Mouse (Mus musculus): ENCODE results near the gene Rnf169. TPM values are rescaled to one million over a fixed set of nuclear protein-coding genes. Genes with fewer than 3 reads are reported as not detected.
A peak's percentile ranks its signal among the peaks of the same experiment; 100 is the strongest.

Gene Rnf169
- 5.5 TPM in 2 replicates for polyA plus RNA-seq (2015; fragmentation: Nextera tagmentation; extraction: Ambion mirVana)

GRCm38 (mm10) chr7:99980132-99980591 is at the start of gene Rnf169:
Gene Rnf169, minus strand, starts transcription at chr7:99980448.
- WGBS: under 1% methylated on average over 53 of the region's 55 CpGs

GRCm38 (mm10) chr7:100029307-100029706 is 49.1 kb upstream of the Rnf169 start:
- Histone ChIP-seq H3K27ac (ENCODE audit: low read length) (no peak overlapping the region), H3K4me3 (replicated peaks; ENCODE audit: low read length) (no peak overlapping the region), H3K27me3 (replicated peaks; ENCODE audit: control insufficient read depth, insufficient read depth, low read length) (no peaks in the 10 kb centered on the region), H3K9me3 (ENCODE audit: control insufficient read depth, low read length) (no peaks in the 10 kb centered on the region), H3K4me2 (ENCODE audit: low read length) (no peak overlapping the region), H3K36me3 (ENCODE audit: control insufficient read depth, insufficient read depth) (no peaks in the 10 kb centered on the region), H3K9ac (replicated peaks; ENCODE audit: low read depth, low read length) (no peak overlapping the region), H3K4me1 (replicated peaks; ENCODE audit: control insufficient read depth, insufficient read depth, low read length) (no peaks in the 10 kb centered on the region)
- ATAC-seq: no peak
- WGBS: 50% methylated on average over 3 of the region's 3 CpGs

More at GRCm38 (mm10) chr7:99980132-99980591, at the start of gene Rnf169:
- Histone ChIP-seq H3K4me3 (replicated peaks; ENCODE audit: low read length) (peak within 1 kb of the TSS; percentile 99), H3K9me3 (ENCODE audit: control insufficient read depth, low read length) (no peaks in the 10 kb centered on the region), H3K36me3 (ENCODE audit: control insufficient read depth, insufficient read depth) (no peaks in the 10 kb centered on the region), H3K4me1 (replicated peaks; ENCODE audit: control insufficient read depth, insufficient read depth, low read length) (peaks cover 15% of the 10 kb centered on the region), H3K9ac (replicated peaks; ENCODE audit: low read depth, low read length) (peak within 1 kb of the TSS; percentile 96), H3K27me3 (replicated peaks; ENCODE audit: control insufficient read depth, insufficient read depth, low read length) (no peaks in the 10 kb centered on the region), H3K27ac (ENCODE audit: low read length) (peak within 1 kb of the TSS; percentile 94), H3K4me2 (ENCODE audit: low read length) (peak within 1 kb of the TSS; percentile 67)
- ATAC-seq: peak; percentile 98

- Histone ChIP-seq H3K4me1 (replicated peaks; ENCODE audit: control insufficient read depth, insufficient read depth, low read length) (no peaks in the 10 kb centered on the region), H3K27me3 (replicated peaks; ENCODE audit: control insufficient read depth, insufficient read depth, low read length) (no peaks in the 10 kb centered on the region), H3K36me3 (ENCODE audit: control insufficient read depth, insufficient read depth) (no peaks in the 10 kb centered on the region), H3K9ac (replicated peaks; ENCODE audit: low read depth, low read length) (no peak overlapping the region), H3K9me3 (ENCODE audit: control insufficient read depth, low read length) (no peaks in the 10 kb centered on the region), H3K4me3 (replicated peaks; ENCODE audit: low read length) (no peak overlapping the region), H3K27ac (ENCODE audit: low read length) (no peak overlapping the region), H3K4me2 (ENCODE audit: low read length) (no peak overlapping the region)
- ATAC-seq: no peak
- 63% methylated on average over 5 of the region's 5 CpGs for WGBS
These were observed 47.1 kb upstream of the Rnf169 start for GRCm38 (mm10) chr7:100027353-100027752.

- no peak for ATAC-seq
- 88% methylated on average over 8 of the region's 8 CpGs for WGBS
These were observed 36.8 kb upstream of the Rnf169 start for GRCm38 (mm10) chr7:100017056-100017455.

GRCm38 (mm10) chr7:100014123-100014600 is 33.9 kb upstream of the Rnf169 start:
- H3K9me3 ChIP-seq (ENCODE audit: control insufficient read depth, low read length): no peaks in the 10 kb centered on the region
- no peaks in the 10 kb centered on the region for H3K4me1 ChIP-seq (replicated peaks; ENCODE audit: control insufficient read depth, insufficient read depth, low read length)
- H3K9ac ChIP-seq (replicated peaks; ENCODE audit: low read depth, low read length): no peak overlapping the region
- no peaks in the 10 kb centered on the region for H3K36me3 ChIP-seq (ENCODE audit: control insufficient read depth, insufficient read depth)
- H3K4me2 ChIP-seq (ENCODE audit: low read length): no peak overlapping the region
- no peak overlapping the region for H3K4me3 ChIP-seq (replicated peaks; ENCODE audit: low read length)
- no peak for ATAC-seq
- WGBS: 62% methylated on average over 8 of the region's 8 CpGs
- peaks cover 8% of the 10 kb centered on the region; the same call in 1 of the 2 replicates for H3K27me3 ChIP-seq (replicated peaks; ENCODE audit: control insufficient read depth, insufficient read depth, low read length)
- H3K27ac ChIP-seq (ENCODE audit: low read length): no peak overlapping the region

More at GRCm38 (mm10) chr7:100017056-100017455, 36.8 kb upstream of the Rnf169 start:
- Histone ChIP-seq H3K27ac (ENCODE audit: low read length) (no peak overlapping the region), H3K9me3 (ENCODE audit: control insufficient read depth, low read length) (no peaks in the 10 kb centered on the region), H3K27me3 (replicated peaks; ENCODE audit: control insufficient read depth, insufficient read depth, low read length) (no peaks in the 10 kb centered on the region), H3K36me3 (ENCODE audit: control insufficient read depth, insufficient read depth) (no peaks in the 10 kb centered on the region), H3K9ac (replicated peaks; ENCODE audit: low read depth, low read length) (no peak overlapping the region), H3K4me1 (replicated peaks; ENCODE audit: control insufficient read depth, insufficient read depth, low read length) (no peaks in the 10 kb centered on the region), H3K4me2 (ENCODE audit: low read length) (no peak overlapping the region), H3K4me3 (replicated peaks; ENCODE audit: low read length) (no peak overlapping the region)

- 69% methylated on average over 6 of the region's 6 CpGs for WGBS
- Histone ChIP-seq H3K4me3 (replicated peaks; ENCODE audit: low read length) (no peak overlapping the region), H3K4me1 (replicated peaks; ENCODE audit: control insufficient read depth, insufficient read depth, low read length) (no peaks in the 10 kb centered on the region), H3K9me3 (ENCODE audit: control insufficient read depth, low read length) (no peaks in the 10 kb centered on the region), H3K36me3 (ENCODE audit: control insufficient read depth, insufficient read depth) (no peaks in the 10 kb centered on the region), H3K9ac (replicated peaks; ENCODE audit: low read depth, low read length) (no peak overlapping the region), H3K4me2 (ENCODE audit: low read length) (no peak overlapping the region), H3K27ac (ENCODE audit: low read length) (no peak overlapping the region), H3K27me3 (replicated peaks; ENCODE audit: control insufficient read depth, insufficient read depth, low read length) (peaks cover 23% of the 10 kb centered on the region)
- no peak for ATAC-seq
These were observed 32.3 kb upstream of the Rnf169 start for GRCm38 (mm10) chr7:100012515-100012914.

- 53% methylated on average over 8 of the region's 8 CpGs for WGBS
These were observed 31.8 kb upstream of the Rnf169 start for GRCm38 (mm10) chr7:100012085-100012484.

GRCm38 (mm10) chr7:100010711-100011110 is 30.5 kb upstream of the Rnf169 start:
- H3K36me3 ChIP-seq (ENCODE audit: control insufficient read depth, insufficient read depth): no peaks in the 10 kb centered on the region
- H3K27me3 ChIP-seq (replicated peaks; ENCODE audit: control insufficient read depth, insufficient read depth, low read length): peaks cover 32% of the 10 kb centered on the region
- H3K4me1 ChIP-seq (replicated peaks; ENCODE audit: control insufficient read depth, insufficient read depth, low read length): 0 out of 2 replicates have a peak, but pooled peaks cover 3% of the 10 kb centered on the region
- H3K4me3 ChIP-seq (replicated peaks; ENCODE audit: low read length): no peak overlapping the region
- ATAC-seq: no peak
- no peak overlapping the region for H3K9ac ChIP-seq (replicated peaks; ENCODE audit: low read depth, low read length)
- 73% methylated on average over 5 of the region's 5 CpGs for WGBS
- H3K4me2 ChIP-seq (ENCODE audit: low read length): no peak overlapping the region
- no peaks in the 10 kb centered on the region for H3K9me3 ChIP-seq (ENCODE audit: control insufficient read depth, low read length)
- no peak overlapping the region for H3K27ac ChIP-seq (ENCODE audit: low read length)

More at GRCm38 (mm10) chr7:100012085-100012484, 31.8 kb upstream of the Rnf169 start:
- peak; percentile 40; the same call in 1 of the 2 replicates for ATAC-seq
- no peak overlapping the region for H3K27ac ChIP-seq (ENCODE audit: low read length)
- no peaks in the 10 kb centered on the region for H3K36me3 ChIP-seq (ENCODE audit: control insufficient read depth, insufficient read depth)
- no peak overlapping the region for H3K9ac ChIP-seq (replicated peaks; ENCODE audit: low read depth, low read length)
- H3K9me3 ChIP-seq (ENCODE audit: control insufficient read depth, low read length): no peaks in the 10 kb centered on the region
- peaks cover 27% of the 10 kb centered on the region for H3K27me3 ChIP-seq (replicated peaks; ENCODE audit: control insufficient read depth, insufficient read depth, low read length)
- no peaks in the 10 kb centered on the region for H3K4me1 ChIP-seq (replicated peaks; ENCODE audit: control insufficient read depth, insufficient read depth, low read length)
- no peak overlapping the region for H3K4me3 ChIP-seq (replicated peaks; ENCODE audit: low read length)
- no peak overlapping the region for H3K4me2 ChIP-seq (ENCODE audit: low read length)

GRCm38 (mm10) chr7:100009640-100010039 is 29.4 kb upstream of the Rnf169 start:
- Histone ChIP-seq H3K9me3 (ENCODE audit: control insufficient read depth, low read length) (no peaks in the 10 kb centered on the region), H3K27ac (ENCODE audit: low read length) (no peak overlapping the region), H3K27me3 (replicated peaks; ENCODE audit: control insufficient read depth, insufficient read depth, low read length) (peaks cover 41% of the 10 kb centered on the region), H3K4me3 (replicated peaks; ENCODE audit: low read length) (no peak overlapping the region), H3K4me2 (ENCODE audit: low read length) (no peak overlapping the region), H3K4me1 (replicated peaks; ENCODE audit: control insufficient read depth, insufficient read depth, low read length) (peaks cover 6% of the 10 kb centered on the region; the same call in 1 of the 2 replicates), H3K9ac (replicated peaks; ENCODE audit: low read depth, low read length) (no peak overlapping the region), H3K36me3 (ENCODE audit: control insufficient read depth, insufficient read depth) (no peaks in the 10 kb centered on the region)
- 12% methylated on average over 11 of the region's 11 CpGs for WGBS
- no peak for ATAC-seq
